Mouse (Mus musculus) E14TG2a.4 (cell line): ENCODE data around the gene Wasf1.

Source experiments
- CTCF ChIP-seq: conservative IDR thresholded peaks from 2 replicates; pipeline ENCODE4 v1.5.1; 2014; ENCODE audit warnings: low read length
- NANOG ChIP-seq: IDR thresholded peaks from 2 replicates; pipeline ENCODE4 v1.6.1; 2014; ENCODE audit warnings: borderline replicate concordance, low read length, mixed read lengths

- TF ChIP-seq CTCF (no peak), NANOG (no peak)
Measured at GRCm38 (mm10) chr10:40889146-40889545, 5.9 kb downstream of the Wasf1 start.
